Mouse (Mus musculus) embryonic facial prominence, embryonic 11.5 days (tissue): Measurements from ENCODE around the gene Cptp. TPM values are rescaled to one million over a fixed set of nuclear protein-coding genes. Genes with fewer than 3 reads are reported as not detected.
A peak's percentile ranks its signal among the peaks of the same experiment; 100 is the strongest.

Source experiments
- ATAC-seq: fragments of 200-750 bp; cut with Nextera tagmentation; replicated peaks from 2 replicates; pipeline ENCODE4 v1.8.0; 2017; ENCODE audit warnings: low read depth; ENCODE audit not compliant: insufficient number of reproducible peaks, low FRiP score, low TSS enrichment
- DNase-seq: peaks from one replicate; pipeline ENCODE4 v3.0.0-alpha.2; 2015; ENCODE audit warnings: low spot score
- H3K27ac ChIP-seq: fragments of 300-500 bp; sonication (generic); replicated peaks from 2 replicates; pipeline ENCODE4 v1.5.1; 2014; ENCODE audit warnings: mild to moderate bottlenecking, low read depth, low read length, control low read depth
- H3K27me3 ChIP-seq: fragments of 300-500 bp; sonication (generic); 2 replicates; pipeline ENCODE4 v1.6.1; 2014; ENCODE audit warnings: mild to moderate bottlenecking, low read length, moderate library complexity, mixed read lengths; ENCODE audit not compliant: control insufficient read depth, insufficient read depth
- H3K36me3 ChIP-seq: fragments of 300-500 bp; sonication (generic); replicated peaks from 2 replicates; pipeline ENCODE4 v1.6.1; 2014; ENCODE audit warnings: low read depth, mild to moderate bottlenecking, low read length, moderate library complexity, mixed read lengths; ENCODE audit not compliant: control insufficient read depth, insufficient read depth
- H3K4me1 ChIP-seq: fragments of 300-500 bp; sonication (generic); 2 replicates; pipeline ENCODE4 v1.6.1; 2014; ENCODE audit warnings: low read length, mixed read lengths; ENCODE audit not compliant: control insufficient read depth, insufficient read depth
- H3K4me2 ChIP-seq: fragments of 300-500 bp; sonication (generic); 2 replicates; pipeline ENCODE4 v1.6.1; 2014; ENCODE audit warnings: low read depth, mild to moderate bottlenecking, control low read depth, low read length, moderate library complexity
- H3K4me3 ChIP-seq: fragments of 300-500 bp; sonication (generic); 2 replicates; pipeline ENCODE4 v1.5.1; 2014; ENCODE audit warnings: low read depth, low read length, control low read depth
- H3K9ac ChIP-seq: fragments of 300-500 bp; sonication (generic); replicated peaks from 2 replicates; pipeline ENCODE4 v1.6.1; 2014; ENCODE audit warnings: mild to moderate bottlenecking, control low read depth, low read length
- H3K9me3 ChIP-seq: fragments of 300-500 bp; sonication (generic); replicated peaks from 2 replicates; pipeline ENCODE4 v1.6.1; 2016; ENCODE audit warnings: mild to moderate bottlenecking, low read length, inconsistent platforms, mixed read lengths; ENCODE audit not compliant: control insufficient read depth
- WGBS: fragments of 180-500 bp; shearing (Covaris S2); extraction: QIAGEN DNeasy Blood & Tissue Kit; methylation state at CpG from one replicate; pipeline ENCODE4 v1.1.7; 2014; 5-methylcytosine and 5-hydroxymethylcytosine counted together
- polyA plus RNA-seq: library from polyadenylated mRNA; unstranded; fragments of >200 nt; fragmentation: Nextera tagmentation; extraction: Ambion mirVana; gene quantifications from 2 replicates; pipeline ENCODE4 v1.2.1, GENCODE M21; 2014

Gene Cptp
- polyA plus RNA-seq, 1 experiment from 2014 or later = 18.3 TPM

- Histone ChIP-seq H3K27me3 (no peaks in the 10 kb centered on the region), H3K4me3 (peak overlapping the region; percentile 79), H3K36me3 (no peaks in the 10 kb centered on the region), H3K4me2 (peak overlapping the region; percentile 90), H3K9ac (peak overlapping the region; percentile 82), H3K4me1 (no peaks in the 10 kb centered on the region; the same call in 1 of the 2 replicates), H3K9me3 (no peaks in the 10 kb centered on the region), H3K27ac (no peak overlapping the region; the same call in 1 of the 2 replicates)
- DNase-seq (peak; percentile 40), ATAC-seq (peak; percentile 39)
- WGBS = 2% methylated on average over 58 of the region's 69 CpGs
Measured at GRCm38 (mm10) chr4:155847591-155848352, 21.5 kb downstream of the Cptp start.

GRCm38 (mm10) chr4:155846871-155847578 lies 22.2 kb downstream of the Cptp start, which contains the start of gene Dvl1:
Dvl1 (plus strand) TSS chr4:155847402.
- Histone ChIP-seq H3K4me3 (peak within 1 kb of the TSS; percentile 79), H3K9me3 (no peaks in the 10 kb centered on the region), H3K27ac (no peak within 1 kb of the TSS; the same call in 1 of the 2 replicates), H3K4me2 (peak within 1 kb of the TSS; percentile 90), H3K9ac (peak within 1 kb of the TSS; percentile 82), H3K4me1 (no peaks in the 10 kb centered on the region; the same call in 1 of the 2 replicates), H3K27me3 (no peaks in the 10 kb centered on the region), H3K36me3 (no peaks in the 10 kb centered on the region)
- DNase-seq = peak; percentile 93
- ATAC-seq = peak; percentile 82
- 2% methylated on average over 53 of the region's 65 CpGs for WGBS

- peaks cover 6% of the 10 kb centered on the region for H3K4me1 ChIP-seq
- WGBS = 90% methylated on average over 5 of the region's 5 CpGs
- no peak for ATAC-seq
- DNase-seq = no peak
- no peaks in the 10 kb centered on the region for H3K36me3 ChIP-seq
- no peak overlapping the region for H3K9ac ChIP-seq
- H3K4me3 ChIP-seq = no peak overlapping the region
- H3K27me3 ChIP-seq = no peaks in the 10 kb centered on the region
- no peak overlapping the region for H3K27ac ChIP-seq
- no peak overlapping the region for H3K4me2 ChIP-seq
- H3K9me3 ChIP-seq = no peaks in the 10 kb centered on the region
Measured at GRCm38 (mm10) chr4:155843231-155843630, 26.0 kb downstream of the Cptp start.

GRCm38 (mm10) chr4:155841651-155842270 lies 27.5 kb downstream of the Cptp start:
- H3K4me2 ChIP-seq = peak overlapping the region; percentile 86
- DNase-seq (no peak), ATAC-seq (no peak)
- H3K4me3 ChIP-seq = peak overlapping the region; percentile 48; the same call in 1 of the 2 replicates
- no peaks in the 10 kb centered on the region for H3K9me3 ChIP-seq
- H3K36me3 ChIP-seq = no peaks in the 10 kb centered on the region
- peaks cover 6% of the 10 kb centered on the region for H3K4me1 ChIP-seq
- no peak overlapping the region for H3K9ac ChIP-seq
- WGBS = 41% methylated on average over 38 of the region's 38 CpGs
- no peaks in the 10 kb centered on the region for H3K27me3 ChIP-seq
- H3K27ac ChIP-seq = no peak overlapping the region

GRCm38 (mm10) chr4:155841003-155841454 lies 28.2 kb downstream of the Cptp start:
- H3K27ac ChIP-seq = no peak overlapping the region
- H3K27me3 ChIP-seq = no peaks in the 10 kb centered on the region
- peak; percentile 68 for DNase-seq
- H3K4me2 ChIP-seq = peak overlapping the region; percentile 86
- H3K9ac ChIP-seq = peak overlapping the region; percentile 59
- no peaks in the 10 kb centered on the region for H3K9me3 ChIP-seq
- ATAC-seq = peak; percentile 57; the same call in 1 of the 2 replicates
- H3K4me3 ChIP-seq = peak overlapping the region; percentile 48
- peaks cover 6% of the 10 kb centered on the region for H3K4me1 ChIP-seq
- WGBS = 1% methylated on average over 32 of the region's 32 CpGs
- no peaks in the 10 kb centered on the region for H3K36me3 ChIP-seq

GRCm38 (mm10) chr4:155840076-155841002 lies 28.9 kb downstream of the Cptp start:
- Histone ChIP-seq H3K27me3 (no peaks in the 10 kb centered on the region), H3K27ac (no peak overlapping the region), H3K9me3 (no peaks in the 10 kb centered on the region), H3K9ac (peak overlapping the region; percentile 59), H3K4me2 (peak overlapping the region; percentile 86), H3K4me3 (peak overlapping the region; percentile 48), H3K36me3 (no peaks in the 10 kb centered on the region), H3K4me1 (peaks cover 6% of the 10 kb centered on the region)
- no peak for DNase-seq
- WGBS = 7% methylated on average over 8 of the region's 8 CpGs
- ATAC-seq = peak; percentile 32; the same call in 1 of the 2 replicates

GRCm38 (mm10) chr4:155839483-155839910 lies 29.7 kb downstream of the Cptp start, which contains the start of gene Mxra8:
Mxra8 (plus strand) TSS chr4:155839680.
- Histone ChIP-seq H3K36me3 (no peaks in the 10 kb centered on the region), H3K4me3 (peak within 1 kb of the TSS; percentile 48), H3K4me1 (peaks cover 6% of the 10 kb centered on the region), H3K27ac (peak within 1 kb of the TSS; percentile 53; the same call in 1 of the 2 replicates), H3K4me2 (peak within 1 kb of the TSS; percentile 86), H3K9ac (peak within 1 kb of the TSS; percentile 59), H3K27me3 (no peaks in the 10 kb centered on the region), H3K9me3 (no peaks in the 10 kb centered on the region)
- DNase-seq (peak; percentile 83), ATAC-seq (peak; percentile 85)
- WGBS = under 1% methylated on average over 16 of the region's 16 CpGs
